Mouse (Mus musculus): ENCODE results near the gene Gm14190. TPM values are rescaled to one million over a fixed set of nuclear protein-coding genes. Genes with fewer than 3 reads are reported as not detected.

The Gm14190 gene
- polyA plus RNA-seq, 1 experiment from 2014 or later = not detected

GRCm38 (mm10) chr11:99640926-99641325, 49.6 kb downstream of the Gm14190 start:
- H3K9me3 ChIP-seq (ENCODE audit: low read length) = no peaks in the 10 kb centered on the region
- no peak overlapping the region for H3K27ac ChIP-seq (ENCODE audit: low read length)
- ATAC-seq (no peak), DNase-seq (ENCODE audit: low spot score) (no peak)
- no peak overlapping the region for H3K9ac ChIP-seq (replicated peaks; ENCODE audit: low read depth)
- no peak overlapping the region for H3K4me3 ChIP-seq (ENCODE audit: low read depth, low read length)
- no peak overlapping the region for H3K4me2 ChIP-seq (replicated peaks; ENCODE audit: low read depth, low read length)
- WGBS = 19% methylated on average over 1 of the region's 1 CpGs
- no peaks in the 10 kb centered on the region for H3K4me1 ChIP-seq (ENCODE audit: insufficient read depth, low read depth, low read length)
- H3K27me3 ChIP-seq (replicated peaks; ENCODE audit: insufficient read depth, low read length) = no peaks in the 10 kb centered on the region
- H3K36me3 ChIP-seq (ENCODE audit: insufficient read depth, low read length) = no peaks in the 10 kb centered on the region
- no peak for TF ChIP-seq EP300 (IDR thresholded peaks at IDR 0.05)
- no peak for TF ChIP-seq CTCF (IDR thresholded peaks at IDR 0.05)

Other genes starting within 250 kb of the Gm14190 start
- gene Krt23, start 197.6 kb downstream of the Gm14190 start, polyA plus RNA-seq (2015; fragmentation: Nextera tagmentation; extraction: Ambion mirVana) = 8.2 and 9.7 TPM in 2 replicates
- gene Krt39, start 169.4 kb downstream of the Gm14190 start, polyA plus RNA-seq (2015; fragmentation: Nextera tagmentation; extraction: Ambion mirVana) = not detected in 2 replicates
- gene Krt40, start 147.6 kb downstream of the Gm14190 start, polyA plus RNA-seq (2015; fragmentation: Nextera tagmentation; extraction: Ambion mirVana) = not detected in 2 replicates
- gene Krtap3-3, start 139.9 kb downstream of the Gm14190 start, polyA plus RNA-seq (2015; fragmentation: Nextera tagmentation; extraction: Ambion mirVana) = not detected in 2 replicates
- gene Krtap3-2, start 133.9 kb downstream of the Gm14190 start, polyA plus RNA-seq (2015; fragmentation: Nextera tagmentation; extraction: Ambion mirVana) = not detected in 2 replicates
- gene Gm11939, start 131.3 kb downstream of the Gm14190 start, polyA plus RNA-seq (2015; fragmentation: Nextera tagmentation; extraction: Ambion mirVana) = not detected in 2 replicates
- gene Krtap3-1, start 124.1 kb downstream of the Gm14190 start, polyA plus RNA-seq (2015; fragmentation: Nextera tagmentation; extraction: Ambion mirVana) = not detected in 2 replicates
- 0.26 TPM in 1 of 2 replicates, not detected in the other for gene Krtap1-5, start 109.7 kb downstream of the Gm14190 start, polyA plus RNA-seq (2015; fragmentation: Nextera tagmentation; extraction: Ambion mirVana)
- gene Krtap1-4, start 107.1 kb downstream of the Gm14190 start, polyA plus RNA-seq (2015; fragmentation: Nextera tagmentation; extraction: Ambion mirVana) = not detected in 2 replicates
- not detected in 2 replicates for gene Krtap1-3, start 99.4 kb downstream of the Gm14190 start, polyA plus RNA-seq (2015; fragmentation: Nextera tagmentation; extraction: Ambion mirVana)
- not detected in 2 replicates for gene Krtap9-3, start 92.6 kb downstream of the Gm14190 start, polyA plus RNA-seq (2015; fragmentation: Nextera tagmentation; extraction: Ambion mirVana)
- not detected in 2 replicates for gene Gm11938, start 87.4 kb downstream of the Gm14190 start, polyA plus RNA-seq (2015; fragmentation: Nextera tagmentation; extraction: Ambion mirVana)
- not detected in 2 replicates for gene Gm11937, start 80.6 kb downstream of the Gm14190 start, polyA plus RNA-seq (2015; fragmentation: Nextera tagmentation; extraction: Ambion mirVana)
- not detected in 2 replicates for gene Krtap2-4, start 75.9 kb downstream of the Gm14190 start, polyA plus RNA-seq (2015; fragmentation: Nextera tagmentation; extraction: Ambion mirVana)
- gene Gm11562, start 70.3 kb downstream of the Gm14190 start, polyA plus RNA-seq (2015; fragmentation: Nextera tagmentation; extraction: Ambion mirVana) = not detected in 2 replicates
- not detected in 2 replicates for gene Krtap4-1, start 62.5 kb downstream of the Gm14190 start, polyA plus RNA-seq (2015; fragmentation: Nextera tagmentation; extraction: Ambion mirVana)
- gene Krtap4-2, start 55.7 kb downstream of the Gm14190 start, polyA plus RNA-seq (2015; fragmentation: Nextera tagmentation; extraction: Ambion mirVana) = not detected in 2 replicates
- not detected in 2 replicates for gene Krtap4-7, start 46.7 kb downstream of the Gm14190 start, polyA plus RNA-seq (2015; fragmentation: Nextera tagmentation; extraction: Ambion mirVana)
- gene Gm11555, start 40.5 kb downstream of the Gm14190 start, polyA plus RNA-seq (2015; fragmentation: Nextera tagmentation; extraction: Ambion mirVana) = not detected in 2 replicates
- not detected in 2 replicates for gene Gm11563, start 31.8 kb downstream of the Gm14190 start, polyA plus RNA-seq (2015; fragmentation: Nextera tagmentation; extraction: Ambion mirVana)
- gene Krtap4-6, start 24.8 kb downstream of the Gm14190 start, polyA plus RNA-seq (2015; fragmentation: Nextera tagmentation; extraction: Ambion mirVana) = not detected in 2 replicates
- gene Gm14180, start 43.5 kb upstream of the Gm14190 start, polyA plus RNA-seq (2015; fragmentation: Nextera tagmentation; extraction: Ambion mirVana) = not detected in 2 replicates
- gene Gm11595, start 82.2 kb upstream of the Gm14190 start, polyA plus RNA-seq (2015; fragmentation: Nextera tagmentation; extraction: Ambion mirVana) = not detected in 2 replicates
- not detected in 2 replicates for gene Krtap4-8, start 90.0 kb upstream of the Gm14190 start, polyA plus RNA-seq (2015; fragmentation: Nextera tagmentation; extraction: Ambion mirVana)
- gene Krtap4-9, start 94.5 kb upstream of the Gm14190 start, polyA plus RNA-seq (2015; fragmentation: Nextera tagmentation; extraction: Ambion mirVana) = not detected in 2 replicates
- not detected in 2 replicates for gene Gm11596, start 102.7 kb upstream of the Gm14190 start, polyA plus RNA-seq (2015; fragmentation: Nextera tagmentation; extraction: Ambion mirVana)
- not detected in 2 replicates for gene Gm11569, start 108.2 kb upstream of the Gm14190 start, polyA plus RNA-seq (2015; fragmentation: Nextera tagmentation; extraction: Ambion mirVana)
- gene Gm11554, start 113.7 kb upstream of the Gm14190 start, polyA plus RNA-seq (2015; fragmentation: Nextera tagmentation; extraction: Ambion mirVana) = not detected in 2 replicates
- not detected in 2 replicates for gene Krtap4-13, start 119.2 kb upstream of the Gm14190 start, polyA plus RNA-seq (2015; fragmentation: Nextera tagmentation; extraction: Ambion mirVana)
- not detected in 2 replicates for gene Gm11564, start 124.9 kb upstream of the Gm14190 start, polyA plus RNA-seq (2015; fragmentation: Nextera tagmentation; extraction: Ambion mirVana)
- gene 2300003K06Rik, start 147.3 kb upstream of the Gm14190 start, polyA plus RNA-seq (2015; fragmentation: Nextera tagmentation; extraction: Ambion mirVana) = not detected in 2 replicates
- gene Krtap4-16, start 160.9 kb upstream of the Gm14190 start, polyA plus RNA-seq (2015; fragmentation: Nextera tagmentation; extraction: Ambion mirVana) = not detected in 2 replicates
- not detected in 2 replicates for gene Gm11568, start 167.2 kb upstream of the Gm14190 start, polyA plus RNA-seq (2015; fragmentation: Nextera tagmentation; extraction: Ambion mirVana)
- gene Gm11559, start 173.7 kb upstream of the Gm14190 start, polyA plus RNA-seq (2015; fragmentation: Nextera tagmentation; extraction: Ambion mirVana) = not detected in 2 replicates
- not detected in 2 replicates for gene Krtap9-1, start 182.6 kb upstream of the Gm14190 start, polyA plus RNA-seq (2015; fragmentation: Nextera tagmentation; extraction: Ambion mirVana)
- not detected in 2 replicates for gene Gm11567, start 188.4 kb upstream of the Gm14190 start, polyA plus RNA-seq (2015; fragmentation: Nextera tagmentation; extraction: Ambion mirVana)
- gene Krtap31-1, start 217.2 kb upstream of the Gm14190 start, polyA plus RNA-seq (2015; fragmentation: Nextera tagmentation; extraction: Ambion mirVana) = not detected in 2 replicates
- gene Gm11565, start 224.0 kb upstream of the Gm14190 start, polyA plus RNA-seq (2015; fragmentation: Nextera tagmentation; extraction: Ambion mirVana) = not detected in 2 replicates
- gene Krtap31-2, start 245.6 kb upstream of the Gm14190 start, polyA plus RNA-seq (2015; fragmentation: Nextera tagmentation; extraction: Ambion mirVana) = not detected in 2 replicates

Measured in lung, postnatal 0 days (tissue).